Mouse (Mus musculus): ENCODE results near the gene Fgd6.

Fgd6 gene

GRCm38 (mm10) chr10:94035658-94036374 is at the start of gene Fgd6, which contains the start of gene Vezt:
Gene Fgd6 (plus strand): TSS chr10:94036001.
Gene Vezt (minus strand): TSS chr10:94035817.
- peak; percentile 99 for DNase-seq

- no peak for DNase-seq
Measured at GRCm38 (mm10) chr10:93994136-93994535, 41.7 kb upstream of the Fgd6 start.

- DNase-seq = no peak
Measured at GRCm38 (mm10) chr10:93995100-93995499, 40.7 kb upstream of the Fgd6 start.

- no peak for DNase-seq
Measured at GRCm38 (mm10) chr10:93999357-93999756, 36.4 kb upstream of the Fgd6 start.

- DNase-seq = peak; percentile 66
Measured at GRCm38 (mm10) chr10:94000223-94000622, 35.6 kb upstream of the Fgd6 start.

GRCm38 (mm10) chr10:94008356-94008755 is 27.4 kb upstream of the Fgd6 start:
- no peak for DNase-seq

- DNase-seq = no peak
Measured at GRCm38 (mm10) chr10:94009991-94010679, 25.7 kb upstream of the Fgd6 start.

GRCm38 (mm10) chr10:94011024-94011423 is 24.8 kb upstream of the Fgd6 start:
- no peak for DNase-seq

GRCm38 (mm10) chr10:94013196-94013595 is 22.6 kb upstream of the Fgd6 start:
- DNase-seq = peak; percentile 72

- DNase-seq = peak; percentile 47
Measured at GRCm38 (mm10) chr10:94014200-94014599, 21.6 kb upstream of the Fgd6 start.

- no peak for DNase-seq
Measured at GRCm38 (mm10) chr10:94017455-94017854, 18.3 kb upstream of the Fgd6 start.

- DNase-seq = no peak
Measured at GRCm38 (mm10) chr10:94020587-94020986, 15.2 kb upstream of the Fgd6 start.

- no peak for DNase-seq
Measured at GRCm38 (mm10) chr10:94021059-94021458, 14.7 kb upstream of the Fgd6 start.

- no peak for DNase-seq
Measured at GRCm38 (mm10) chr10:94025079-94025478, 10.7 kb upstream of the Fgd6 start.

GRCm38 (mm10) chr10:94028493-94028892 is 7.3 kb upstream of the Fgd6 start:
- no peak for DNase-seq

GRCm38 (mm10) chr10:94031164-94031563 is 4.6 kb upstream of the Fgd6 start:
- DNase-seq = no peak

- DNase-seq = peak; percentile 79
Measured at GRCm38 (mm10) chr10:94034876-94035657, 734 bp upstream of the Fgd6 start.

- no peak for DNase-seq
Measured at GRCm38 (mm10) chr10:94036375-94036758, 566 bp downstream of the Fgd6 start.

GRCm38 (mm10) chr10:94037196-94037595 is 1.4 kb downstream of the Fgd6 start:
- no peak for DNase-seq

- DNase-seq = no peak
Measured at GRCm38 (mm10) chr10:94037596-94037995, 1.8 kb downstream of the Fgd6 start.

GRCm38 (mm10) chr10:94038366-94039260 is 2.8 kb downstream of the Fgd6 start:
- no peak for DNase-seq

- DNase-seq = no peak
Measured at GRCm38 (mm10) chr10:94043908-94044307, 8.1 kb downstream of the Fgd6 start.

Data from kidney, postnatal 14 days (tissue).